Mouse (Mus musculus): ENCODE results near the gene Ift57. TPM values are rescaled to one million over a fixed set of nuclear protein-coding genes. Genes with fewer than 3 reads are reported as not detected.

Gene Ift57
- polyA plus RNA-seq (2015; fragmentation: Nextera tagmentation; extraction: Ambion mirVana), result 40.8 and 43.5 TPM in 2 replicates

- Histone ChIP-seq H3K4me3 (replicated peaks) (peak within 1 kb of the TSS; percentile 86), H3K9ac (replicated peaks) (peak within 1 kb of the TSS; percentile 83), H3K4me1 (replicated peaks) (peaks cover 34% of the 10 kb centered on the region), H3K4me2 (replicated peaks) (peak within 1 kb of the TSS; percentile 81), H3K9me3 (no peaks in the 10 kb centered on the region), H3K27me3 (no peaks in the 10 kb centered on the region), H3K36me3 (no peaks in the 10 kb centered on the region), H3K27ac (peak within 1 kb of the TSS; percentile 82)
- WGBS, result 3% methylated on average over 53 of the region's 53 CpGs
- ATAC-seq, result peak; percentile 100
These were observed at the start of gene Ift57 for GRCm38 (mm10) chr16:49698620-49699525. TSS of gene Ift57 (plus strand) at chr16:49699233.

DNA sequence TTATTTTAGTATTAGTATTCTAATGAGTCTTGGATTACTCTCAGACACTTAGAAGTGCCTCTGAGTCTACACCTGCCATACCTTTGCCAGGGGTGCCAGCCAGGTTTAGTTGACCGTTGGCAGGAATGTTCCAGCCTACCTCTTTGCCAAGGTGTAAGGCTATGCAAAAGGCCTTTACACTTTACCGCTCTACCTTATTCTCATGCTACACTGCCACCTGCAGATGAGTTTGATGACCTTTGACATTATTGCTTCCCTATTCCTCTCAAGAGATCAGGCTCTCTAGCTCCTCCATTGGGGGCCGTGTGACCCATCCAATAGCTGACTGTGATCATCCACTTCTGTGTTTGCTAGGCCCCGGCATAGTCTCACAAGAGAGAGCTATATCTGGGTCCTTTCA, 41.9 kb upstream of the Ift57 start:
- ATAC-seq, result no peak
- no peak overlapping the region for H3K27ac ChIP-seq
- no peaks in the 10 kb centered on the region for H3K4me1 ChIP-seq (replicated peaks)
- no peaks in the 10 kb centered on the region for H3K9me3 ChIP-seq
- no peak overlapping the region for H3K4me3 ChIP-seq (replicated peaks)
- no peaks in the 10 kb centered on the region for H3K36me3 ChIP-seq
- H3K9ac ChIP-seq (replicated peaks), result no peak overlapping the region
- no peak overlapping the region for H3K4me2 ChIP-seq (replicated peaks)
- no peaks in the 10 kb centered on the region for H3K27me3 ChIP-seq
- 90% methylated on average over 4 of the region's 4 CpGs for WGBS

DNA sequence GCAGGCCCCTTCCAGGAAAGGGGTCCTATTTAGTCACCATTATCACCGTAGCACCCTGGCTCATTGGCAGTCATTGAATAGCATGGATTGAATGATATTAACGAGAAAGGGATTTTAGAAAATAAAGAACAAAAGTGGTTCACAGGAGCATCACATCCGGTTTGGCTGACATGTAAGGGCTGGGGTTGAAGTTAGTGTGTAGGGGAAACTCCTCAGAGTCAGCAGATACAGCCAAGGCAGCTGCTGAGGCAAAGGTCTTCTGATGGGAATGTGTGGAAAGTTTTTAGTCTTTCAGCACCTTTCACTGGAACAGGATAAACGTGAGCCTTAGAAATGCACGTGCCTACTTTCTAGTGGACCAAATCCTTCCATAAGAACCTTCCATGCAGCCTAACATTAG, 41.0 kb upstream of the Ift57 start:
- no peak for ATAC-seq

GRCm38 (mm10) chr16:49659131-49659530, 39.9 kb upstream of the Ift57 start:
- Histone ChIP-seq H3K4me1 (replicated peaks) (no peaks in the 10 kb centered on the region), H3K4me2 (replicated peaks) (no peak overlapping the region), H3K27ac (no peak overlapping the region), H3K27me3 (no peaks in the 10 kb centered on the region), H3K4me3 (replicated peaks) (no peak overlapping the region), H3K9me3 (no peaks in the 10 kb centered on the region), H3K36me3 (no peaks in the 10 kb centered on the region), H3K9ac (replicated peaks) (no peak overlapping the region)
- ATAC-seq, result no peak
- 84% methylated on average over 2 of the region's 2 CpGs for WGBS

More for the DNA sequence above, 41.0 kb upstream of the Ift57 start:
- no peak overlapping the region for H3K9ac ChIP-seq (replicated peaks)
- H3K4me2 ChIP-seq (replicated peaks), result no peak overlapping the region
- H3K4me3 ChIP-seq (replicated peaks), result no peak overlapping the region
- no peaks in the 10 kb centered on the region for H3K27me3 ChIP-seq
- H3K36me3 ChIP-seq, result no peaks in the 10 kb centered on the region
- H3K4me1 ChIP-seq (replicated peaks), result no peaks in the 10 kb centered on the region
- no peaks in the 10 kb centered on the region for H3K9me3 ChIP-seq
- 84% methylated on average over 5 of the region's 5 CpGs for WGBS
- no peak overlapping the region for H3K27ac ChIP-seq

GRCm38 (mm10) chr16:49660111-49660510, 38.9 kb upstream of the Ift57 start:
- no peaks in the 10 kb centered on the region for H3K27me3 ChIP-seq
- H3K27ac ChIP-seq, result no peak overlapping the region
- WGBS, result 96% methylated on average over 3 of the region's 3 CpGs
- no peaks in the 10 kb centered on the region for H3K4me1 ChIP-seq (replicated peaks)
- no peaks in the 10 kb centered on the region for H3K9me3 ChIP-seq
- no peaks in the 10 kb centered on the region for H3K36me3 ChIP-seq
- H3K9ac ChIP-seq (replicated peaks), result no peak overlapping the region
- ATAC-seq, result no peak
- no peak overlapping the region for H3K4me3 ChIP-seq (replicated peaks)
- no peak overlapping the region for H3K4me2 ChIP-seq (replicated peaks)

DNA sequence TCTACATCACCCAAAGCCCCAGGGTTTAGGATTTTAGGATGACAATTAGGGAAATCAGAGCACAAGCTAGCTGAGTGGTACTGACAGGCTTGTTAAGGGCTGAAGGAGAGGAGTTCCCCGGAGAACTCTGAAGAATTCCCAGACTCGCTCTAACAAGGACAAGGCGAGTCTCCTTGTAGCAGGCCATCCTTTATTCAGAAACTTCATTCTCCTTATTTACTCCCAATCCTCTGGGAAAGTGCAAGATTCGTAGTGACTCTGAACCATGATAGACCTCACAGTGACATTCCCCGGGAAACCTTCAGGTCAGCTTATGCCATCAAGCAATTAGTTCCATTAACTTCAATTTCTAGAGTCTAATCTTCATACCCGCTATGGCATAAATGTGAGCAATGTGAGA, 36.8 kb upstream of the Ift57 start:
- H3K4me2 ChIP-seq (replicated peaks), result no peak overlapping the region
- no peaks in the 10 kb centered on the region for H3K27me3 ChIP-seq
- no peaks in the 10 kb centered on the region for H3K9me3 ChIP-seq
- no peak overlapping the region for H3K27ac ChIP-seq
- H3K36me3 ChIP-seq, result no peaks in the 10 kb centered on the region
- H3K9ac ChIP-seq (replicated peaks), result no peak overlapping the region
- no peak overlapping the region for H3K4me3 ChIP-seq (replicated peaks)
- H3K4me1 ChIP-seq (replicated peaks), result no peaks in the 10 kb centered on the region
- no peak for ATAC-seq
- WGBS, result 87% methylated on average over 6 of the region's 6 CpGs

DNA sequence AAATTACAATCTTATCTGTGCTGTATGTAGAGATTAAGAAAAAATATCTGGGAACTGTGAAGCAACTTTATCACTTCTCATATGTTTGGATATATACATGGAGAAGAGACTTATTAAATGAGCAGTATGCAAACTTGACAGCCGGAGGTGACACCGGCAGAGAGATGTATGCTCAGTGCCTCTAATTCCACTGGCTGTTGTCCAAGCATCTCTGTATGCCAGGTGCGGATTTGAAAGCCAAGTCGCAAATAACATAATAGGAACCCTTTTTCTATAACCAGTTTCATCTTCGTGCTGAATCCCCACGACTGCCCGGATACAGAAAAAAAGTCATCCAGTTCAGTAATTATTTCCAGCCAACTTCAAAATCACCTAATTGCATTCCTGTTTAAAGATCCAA, 34.4 kb upstream of the Ift57 start:
- Histone ChIP-seq H3K4me1 (replicated peaks) (0 out of 2 replicates have a peak, but pooled peaks cover 4% of the 10 kb centered on the region), H3K9me3 (no peaks in the 10 kb centered on the region), H3K27me3 (no peaks in the 10 kb centered on the region), H3K36me3 (no peaks in the 10 kb centered on the region), H3K9ac (replicated peaks) (no peak overlapping the region), H3K27ac (no peak overlapping the region), H3K4me2 (replicated peaks) (no peak overlapping the region), H3K4me3 (replicated peaks) (no peak overlapping the region)
- 81% methylated on average over 7 of the region's 7 CpGs for WGBS
- ATAC-seq, result no peak

- H3K4me3 ChIP-seq (replicated peaks), result no peak overlapping the region
- H3K9me3 ChIP-seq, result no peaks in the 10 kb centered on the region
- H3K27ac ChIP-seq, result no peak overlapping the region
- no peaks in the 10 kb centered on the region for H3K27me3 ChIP-seq
- H3K4me2 ChIP-seq (replicated peaks), result no peak overlapping the region
- no peak overlapping the region for H3K9ac ChIP-seq (replicated peaks)
- H3K36me3 ChIP-seq, result no peaks in the 10 kb centered on the region
- 85% methylated on average over 6 of the region's 6 CpGs for WGBS
- ATAC-seq, result no peak
- peaks cover 5% of the 10 kb centered on the region for H3K4me1 ChIP-seq (replicated peaks)
These were observed 19.4 kb upstream of the Ift57 start for GRCm38 (mm10) chr16:49679666-49680065.

- Histone ChIP-seq H3K9me3 (no peaks in the 10 kb centered on the region), H3K4me3 (replicated peaks) (no peak overlapping the region), H3K27ac (no peak overlapping the region), H3K9ac (replicated peaks) (no peak overlapping the region), H3K27me3 (no peaks in the 10 kb centered on the region), H3K4me2 (replicated peaks) (no peak overlapping the region), H3K4me1 (replicated peaks) (peaks cover 11% of the 10 kb centered on the region), H3K36me3 (no peaks in the 10 kb centered on the region)
- 15% methylated on average over 4 of the region's 4 CpGs for WGBS
- ATAC-seq, result no peak
These were observed 14.1 kb upstream of the Ift57 start for GRCm38 (mm10) chr16:49684961-49685360.

DNA sequence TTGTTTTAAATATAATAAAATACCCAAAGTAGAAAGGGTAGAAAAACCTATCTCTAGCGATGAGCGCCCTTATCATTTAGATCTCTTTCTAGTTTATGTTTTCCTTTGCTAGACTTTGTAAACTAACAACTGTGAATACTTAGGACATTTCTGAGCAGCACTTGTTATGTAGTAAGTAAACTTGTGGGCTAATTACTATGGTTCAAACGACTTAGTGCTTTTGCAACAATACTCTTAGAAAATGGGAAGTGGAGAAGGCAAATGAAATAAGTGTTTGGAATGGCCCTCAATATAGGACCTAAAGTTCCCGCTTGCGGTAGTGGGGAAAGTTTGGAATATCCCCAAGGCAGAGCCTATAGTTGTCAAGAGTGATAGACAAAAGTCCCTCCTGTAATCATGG, 788 bp downstream of the Ift57 start:
- Histone ChIP-seq H3K4me3 (replicated peaks) (peak overlapping the region; percentile 86), H3K9me3 (no peaks in the 10 kb centered on the region), H3K27ac (no peak overlapping the region), H3K36me3 (no peaks in the 10 kb centered on the region), H3K4me1 (replicated peaks) (peaks cover 34% of the 10 kb centered on the region), H3K4me2 (replicated peaks) (peak overlapping the region; percentile 81), H3K27me3 (no peaks in the 10 kb centered on the region), H3K9ac (replicated peaks) (peak overlapping the region; percentile 83)
- 34% methylated on average over 5 of the region's 5 CpGs for WGBS
- no peak for ATAC-seq

DNA sequence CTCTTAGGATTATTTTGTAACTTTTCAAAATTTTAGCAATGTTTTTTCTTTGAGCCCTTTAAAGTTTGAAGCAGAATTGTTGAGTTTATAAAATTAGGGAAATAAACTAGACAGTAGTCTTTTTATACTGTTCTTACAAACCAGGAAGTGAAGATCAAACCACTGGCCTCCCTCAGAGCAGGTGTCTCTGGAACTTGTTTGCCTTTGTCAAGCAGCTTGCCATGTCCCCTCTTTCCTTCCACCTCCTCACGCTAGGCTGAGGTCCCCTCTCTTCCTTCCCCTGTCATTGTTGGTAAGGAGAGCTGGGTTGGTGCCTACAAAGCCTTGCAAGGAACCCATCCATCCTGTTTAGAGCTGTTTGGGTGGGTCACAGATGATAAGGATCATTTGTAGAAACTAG, 9.0 kb downstream of the Ift57 start:
- Histone ChIP-seq H3K27me3 (no peaks in the 10 kb centered on the region), H3K4me2 (replicated peaks) (no peak overlapping the region), H3K9me3 (no peaks in the 10 kb centered on the region), H3K4me1 (replicated peaks) (0 out of 2 replicates have a peak, but pooled peaks cover 4% of the 10 kb centered on the region), H3K4me3 (replicated peaks) (no peak overlapping the region), H3K27ac (no peak overlapping the region), H3K36me3 (peaks cover 25% of the 10 kb centered on the region), H3K9ac (replicated peaks) (no peak overlapping the region)
- no peak for ATAC-seq
- 75% methylated on average over 1 of the region's 1 CpGs for WGBS

GRCm38 (mm10) chr16:49710188-49710587, 11.2 kb downstream of the Ift57 start:
- Histone ChIP-seq H3K9me3 (no peaks in the 10 kb centered on the region), H3K9ac (replicated peaks) (no peak overlapping the region), H3K27ac (no peak overlapping the region), H3K36me3 (peaks cover 25% of the 10 kb centered on the region), H3K4me2 (replicated peaks) (no peak overlapping the region), H3K4me1 (replicated peaks) (no peaks in the 10 kb centered on the region), H3K27me3 (no peaks in the 10 kb centered on the region), H3K4me3 (replicated peaks) (no peak overlapping the region)
- WGBS, result 93% methylated on average over 3 of the region's 3 CpGs
- no peak for ATAC-seq

Data from midbrain, embryonic 13.5 days (tissue).